Mouse (Mus musculus): ENCODE results near the gene 0610037L13Rik. TPM values are rescaled to one million over a fixed set of nuclear protein-coding genes. Genes with fewer than 3 reads are reported as not detected.

The 0610037L13Rik gene
- polyA plus RNA-seq, 1 experiment, result not detected

GRCm38 (mm10) chr4:107856958-107857686 lies 32.5 kb upstream of the 0610037L13Rik start:
- Histone ChIP-seq H3K27ac (ENCODE audit: insufficient read depth, low read depth, low read length) (no peak overlapping the region; the same call in 1 of the 2 replicates), H3K4me1 (ENCODE audit: control insufficient read depth, insufficient read depth, low read length) (0 out of 2 replicates have a peak, but pooled peaks cover 4% of the 10 kb centered on the region), H3K4me3 (ENCODE audit: insufficient read depth, low read depth, low read length) (no peak overlapping the region)
- TF ChIP-seq POLR2A (IDR thresholded peaks at IDR 0.05; ENCODE audit: insufficient read depth, low read depth, low read length) (no peak), CTCF (IDR thresholded peaks at IDR 0.05; ENCODE audit: insufficient read depth, low read depth, low read length) (no peak)
- WGBS, result 45% methylated on average over 11 of the region's 11 CpGs

- 75% methylated on average over 7 of the region's 7 CpGs for WGBS
- Histone ChIP-seq H3K27ac (ENCODE audit: insufficient read depth, low read depth, low read length) (no peak overlapping the region), H3K4me3 (ENCODE audit: insufficient read depth, low read depth, low read length) (no peak overlapping the region), H3K4me1 (ENCODE audit: control insufficient read depth, insufficient read depth, low read length) (0 out of 2 replicates have a peak, but pooled peaks cover 4% of the 10 kb centered on the region)
- TF ChIP-seq CTCF (IDR thresholded peaks at IDR 0.05; ENCODE audit: insufficient read depth, low read depth, low read length) (no peak), POLR2A (IDR thresholded peaks at IDR 0.05; ENCODE audit: insufficient read depth, low read depth, low read length) (no peak)
Observed at GRCm38 (mm10) chr4:107858995-107859394, 30.6 kb upstream of the 0610037L13Rik start.

- H3K27ac ChIP-seq (ENCODE audit: insufficient read depth, low read depth, low read length), result 0 out of 2 replicates have a peak overlapping the region, but pooled peaks have one; percentile 29
- TF ChIP-seq POLR2A (IDR thresholded peaks at IDR 0.05; ENCODE audit: insufficient read depth, low read depth, low read length) (no peak), CTCF (IDR thresholded peaks at IDR 0.05; ENCODE audit: insufficient read depth, low read depth, low read length) (no peak)
- 0 out of 2 replicates have a peak, but pooled peaks cover 2% of the 10 kb centered on the region for H3K4me1 ChIP-seq (ENCODE audit: control insufficient read depth, insufficient read depth, low read length)
- no peak overlapping the region for H3K4me3 ChIP-seq (ENCODE audit: insufficient read depth, low read depth, low read length)
- 52% methylated on average over 4 of the region's 4 CpGs for WGBS
Observed at GRCm38 (mm10) chr4:107864866-107865265, 24.7 kb upstream of the 0610037L13Rik start.

GRCm38 (mm10) chr4:107879254-107880050 lies 10.2 kb upstream of the 0610037L13Rik start, which contains the start of gene Magoh:
Gene Magoh, plus strand, starts transcription at chr4:107879755.
- Histone ChIP-seq H3K4me1 (ENCODE audit: control insufficient read depth, insufficient read depth, low read length) (no peaks in the 10 kb centered on the region), H3K4me3 (ENCODE audit: insufficient read depth, low read depth, low read length) (peak within 1 kb of the TSS; percentile 92), H3K27ac (ENCODE audit: insufficient read depth, low read depth, low read length) (0 out of 2 replicates have a peak within 1 kb of the TSS, but pooled peaks have one; percentile 60)
- TF ChIP-seq POLR2A (IDR thresholded peaks at IDR 0.05; ENCODE audit: insufficient read depth, low read depth, low read length), result peak; percentile 35; the same call in 1 of the 2 replicates
- no peak for TF ChIP-seq CTCF (IDR thresholded peaks at IDR 0.05; ENCODE audit: insufficient read depth, low read depth, low read length)
- 1% methylated on average over 48 of the region's 48 CpGs for WGBS

- Histone ChIP-seq H3K4me3 (ENCODE audit: insufficient read depth, low read depth, low read length) (no peak overlapping the region), H3K27ac (ENCODE audit: insufficient read depth, low read depth, low read length) (no peak overlapping the region), H3K4me1 (ENCODE audit: control insufficient read depth, insufficient read depth, low read length) (no peaks in the 10 kb centered on the region)
- WGBS, result 95% methylated on average over 1 of the region's 1 CpGs
- TF ChIP-seq POLR2A (IDR thresholded peaks at IDR 0.05; ENCODE audit: insufficient read depth, low read depth, low read length) (no peak), CTCF (IDR thresholded peaks at IDR 0.05; ENCODE audit: insufficient read depth, low read depth, low read length) (no peak)
Observed at GRCm38 (mm10) chr4:107881631-107882030, 8.0 kb upstream of the 0610037L13Rik start.

GRCm38 (mm10) chr4:107886371-107886770 lies 3.2 kb upstream of the 0610037L13Rik start:
- H3K4me1 ChIP-seq (ENCODE audit: control insufficient read depth, insufficient read depth, low read length), result no peaks in the 10 kb centered on the region
- H3K27ac ChIP-seq (ENCODE audit: insufficient read depth, low read depth, low read length), result no peak overlapping the region
- TF ChIP-seq POLR2A (IDR thresholded peaks at IDR 0.05; ENCODE audit: insufficient read depth, low read depth, low read length), result no peak
- TF ChIP-seq CTCF (IDR thresholded peaks at IDR 0.05; ENCODE audit: insufficient read depth, low read depth, low read length), result no peak
- no peak overlapping the region for H3K4me3 ChIP-seq (ENCODE audit: insufficient read depth, low read depth, low read length)
- 79% methylated on average over 7 of the region's 7 CpGs for WGBS

- H3K27ac ChIP-seq (ENCODE audit: insufficient read depth, low read depth, low read length), result peak overlapping the region; percentile 24; the same call in 1 of the 2 replicates
- TF ChIP-seq POLR2A (IDR thresholded peaks at IDR 0.05; ENCODE audit: insufficient read depth, low read depth, low read length) (no peak; the same call in 1 of the 2 replicates), CTCF (IDR thresholded peaks at IDR 0.05; ENCODE audit: insufficient read depth, low read depth, low read length) (no peak)
- WGBS, result under 1% methylated on average over 12 of the region's 12 CpGs
- H3K4me3 ChIP-seq (ENCODE audit: insufficient read depth, low read depth, low read length), result peak overlapping the region; percentile 69
- no peaks in the 10 kb centered on the region for H3K4me1 ChIP-seq (ENCODE audit: control insufficient read depth, insufficient read depth, low read length)
Observed at GRCm38 (mm10) chr4:107889385-107889730, 255 bp upstream of the 0610037L13Rik start.

GRCm38 (mm10) chr4:107892663-107893062 lies 3.0 kb downstream of the 0610037L13Rik start:
- H3K4me1 ChIP-seq (ENCODE audit: control insufficient read depth, insufficient read depth, low read length), result no peaks in the 10 kb centered on the region
- TF ChIP-seq POLR2A (IDR thresholded peaks at IDR 0.05; ENCODE audit: insufficient read depth, low read depth, low read length) (no peak), CTCF (IDR thresholded peaks at IDR 0.05; ENCODE audit: insufficient read depth, low read depth, low read length) (no peak)
- no peak overlapping the region for H3K27ac ChIP-seq (ENCODE audit: insufficient read depth, low read depth, low read length)
- 80% methylated on average over 2 of the region's 2 CpGs for WGBS
- no peak overlapping the region for H3K4me3 ChIP-seq (ENCODE audit: insufficient read depth, low read depth, low read length)
